Mouse (Mus musculus) T-helper 1 cell (primary cell): Measurements from ENCODE around the gene Myf5.

Experiments used
- in situ Hi-C: fragments of 300-600 bp; cut with MboI, MseI; formaldehyde crosslinking; loops from one replicate; pipeline ENCODE4 v1.15.1; 2025; ENCODE audit warnings: high pct_unique_total_duplicates

Myf5 gene

DNA sequence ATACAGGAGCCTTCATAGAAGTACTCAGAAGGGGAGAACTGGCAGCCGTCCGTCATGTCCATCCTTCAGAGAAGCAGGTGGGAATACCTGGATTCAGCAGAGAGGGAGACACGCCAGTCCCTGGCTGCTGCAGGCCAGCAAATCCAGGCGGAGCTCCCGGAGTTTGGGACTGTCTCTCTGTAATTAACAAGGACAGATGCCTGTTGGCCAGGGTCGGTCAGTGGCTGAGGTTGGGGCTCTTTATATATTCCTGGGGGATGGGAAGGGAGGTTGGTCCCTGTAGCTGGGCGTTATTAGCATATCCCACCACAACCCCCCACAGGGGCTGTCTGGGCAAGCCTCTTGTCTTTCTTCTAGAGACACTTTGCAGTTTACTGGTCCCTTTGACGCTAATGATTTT is at the start of gene Myf5:
Myf5 (minus strand) TSS at position 265 of the 400 bp plus-strand sequence.
- in situ Hi-C loops, result loop anchor here (10.0 kb wide), 1 partner anchor 1611 kb away; no protein-coding TSS in a partner anchor

DNA sequence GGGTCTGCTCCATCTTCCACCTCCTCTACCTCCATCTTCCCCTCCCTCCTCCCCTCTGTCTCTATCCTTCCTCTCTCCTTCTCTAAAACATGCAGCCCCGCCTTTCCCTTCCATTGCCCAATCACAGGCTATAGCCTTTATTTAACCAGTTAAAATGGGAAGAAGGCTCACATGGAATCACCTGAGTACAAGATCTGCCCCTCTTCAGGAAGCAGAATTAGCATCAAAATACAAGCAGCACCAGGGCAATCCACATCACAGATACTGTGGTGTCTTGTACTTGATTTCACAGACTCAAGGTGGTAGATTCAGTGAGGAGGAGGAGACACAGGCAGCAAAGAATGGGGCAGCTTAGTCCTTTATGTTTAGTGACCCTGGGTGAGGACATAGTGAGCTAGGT is 42.8 kb upstream of the Myf5 start:
- in situ Hi-C loops, result no loop called here

DNA sequence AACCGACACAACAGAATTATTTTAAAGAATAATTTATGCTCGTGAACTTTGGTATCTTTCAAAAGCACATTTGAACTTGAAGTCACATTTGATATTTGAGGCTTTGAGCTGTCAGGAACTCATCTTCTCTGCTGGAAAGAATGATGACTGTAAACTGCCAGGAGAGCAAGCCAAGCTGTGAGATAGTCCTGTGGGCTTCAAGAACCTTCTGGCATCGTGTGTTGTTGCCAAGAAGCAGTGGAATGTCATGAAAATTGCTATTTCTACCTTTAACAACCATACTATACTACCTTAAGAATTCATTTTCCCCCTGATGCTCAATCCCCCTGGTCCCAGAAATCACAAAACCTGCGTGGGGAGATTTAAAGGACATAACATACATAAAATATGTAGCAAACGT is 33.3 kb upstream of the Myf5 start:
- in situ Hi-C loops, result no loop called here

DNA sequence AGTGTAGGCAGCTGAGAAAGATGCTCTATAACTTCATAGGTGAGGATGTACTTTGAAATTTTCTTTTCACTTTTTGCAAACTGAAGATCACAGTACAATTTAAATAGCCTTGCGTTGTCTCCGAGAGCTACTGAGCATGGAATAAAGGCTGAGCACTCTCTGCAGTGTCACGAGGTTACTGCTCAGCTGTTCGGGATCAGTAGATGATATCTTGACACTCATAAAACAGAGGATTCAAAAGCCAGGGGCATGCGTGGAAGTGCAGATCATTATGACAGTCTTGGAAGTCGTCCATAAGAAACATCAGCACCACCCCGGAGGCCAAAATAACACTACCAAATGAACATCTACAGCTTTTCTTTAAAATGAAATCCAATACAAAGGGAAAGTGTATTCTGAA is 30.7 kb upstream of the Myf5 start:
- in situ Hi-C loops, result no loop called here

DNA sequence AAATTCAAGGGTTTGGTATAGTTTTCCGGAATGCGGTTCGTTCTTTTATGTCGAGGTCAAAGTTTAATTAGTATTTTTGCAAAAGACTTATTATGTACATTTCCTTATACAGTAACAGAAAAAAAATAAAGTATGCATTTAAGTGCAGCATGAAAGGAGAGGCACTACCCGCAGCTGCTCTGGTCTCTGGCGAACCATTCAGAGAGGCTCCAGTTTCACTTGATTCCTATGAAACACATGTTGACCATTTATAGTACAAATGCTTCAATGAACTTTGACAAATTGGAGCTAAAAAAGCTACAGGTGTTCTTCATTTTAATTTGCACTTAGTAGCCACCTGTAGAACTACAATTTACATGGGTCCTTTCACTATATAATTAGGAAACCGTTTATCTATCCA is 28.8 kb upstream of the Myf5 start:
- in situ Hi-C loops, result no loop called here

DNA sequence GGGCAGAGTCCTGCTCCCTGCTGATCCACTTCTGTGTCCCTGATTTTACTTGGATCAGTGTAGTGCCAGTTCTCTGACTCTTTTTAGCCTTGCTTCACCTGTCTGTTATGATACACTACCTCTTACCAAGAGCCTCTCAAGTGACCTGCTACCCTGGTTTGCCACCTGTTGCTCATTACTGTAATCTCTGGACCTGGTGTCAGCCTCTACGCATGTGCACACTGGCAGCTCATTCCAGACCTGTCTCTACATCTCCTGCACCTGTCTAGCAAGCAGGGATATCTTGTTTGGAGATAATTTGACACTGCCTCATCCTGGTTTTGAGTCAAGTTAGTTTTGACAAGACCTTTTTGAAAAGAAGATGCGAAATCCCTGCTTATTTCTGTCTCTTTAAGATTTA is 20.5 kb upstream of the Myf5 start:
- in situ Hi-C loops, result no loop called here

DNA sequence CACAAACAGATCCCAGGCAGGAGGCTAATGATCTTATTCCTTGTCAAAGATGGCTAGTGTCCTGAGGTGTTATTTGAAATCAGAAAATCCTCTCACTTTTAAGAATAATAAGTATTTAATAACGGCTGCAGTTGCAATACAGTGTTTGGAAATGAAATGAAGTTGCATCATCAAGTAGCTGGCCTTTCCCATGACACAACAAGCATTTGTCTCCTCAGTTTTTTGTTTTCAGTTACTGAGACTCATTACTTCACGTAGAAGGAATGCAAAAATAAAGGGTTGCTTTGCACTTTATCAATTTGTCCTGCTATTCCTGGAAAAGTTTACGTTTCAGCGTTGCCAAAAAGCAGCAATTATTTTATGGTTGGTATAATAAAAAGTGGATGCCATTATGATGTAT is 17.5 kb upstream of the Myf5 start:
- in situ Hi-C loops, result no loop called here

DNA sequence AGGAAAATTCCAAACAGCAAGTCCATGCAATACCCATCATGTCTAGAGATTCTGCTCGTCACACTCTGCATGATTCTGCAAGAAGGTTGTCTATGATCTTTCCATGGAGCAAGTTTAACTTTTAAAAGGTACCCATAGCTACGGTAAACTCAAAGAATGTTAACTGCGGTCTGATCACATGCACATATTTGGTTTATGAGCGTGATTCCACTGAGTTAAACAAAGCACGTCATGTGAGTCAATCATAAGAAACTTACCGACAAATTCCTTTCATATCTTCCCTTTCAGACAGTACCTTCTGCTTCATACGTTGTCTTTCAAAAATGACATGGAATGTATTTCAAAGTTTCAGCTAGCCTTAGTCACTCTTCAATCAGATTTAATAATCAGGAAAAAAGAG is 16.3 kb upstream of the Myf5 start:
- in situ Hi-C loops, result no loop called here

DNA sequence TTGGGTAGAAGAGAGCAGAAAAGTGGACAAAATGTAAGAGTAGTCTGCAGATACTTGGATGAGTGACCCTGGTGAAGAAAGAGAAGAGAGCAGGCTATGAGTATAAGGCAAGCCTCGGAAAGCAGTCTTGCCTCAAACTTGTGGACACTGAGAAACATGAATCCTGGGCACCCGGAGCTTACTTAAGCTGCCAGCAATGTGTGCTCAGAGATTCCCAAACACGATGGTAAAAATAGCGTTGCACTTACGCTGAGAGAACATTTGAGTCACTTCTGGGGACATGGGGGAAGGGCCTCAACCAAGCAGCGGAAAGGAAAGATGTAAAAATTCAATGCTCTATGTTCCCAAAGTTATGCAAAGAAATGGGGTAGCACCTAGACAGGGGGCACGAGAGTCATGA is 13.7 kb upstream of the Myf5 start:
- in situ Hi-C loops, result no loop called here

DNA sequence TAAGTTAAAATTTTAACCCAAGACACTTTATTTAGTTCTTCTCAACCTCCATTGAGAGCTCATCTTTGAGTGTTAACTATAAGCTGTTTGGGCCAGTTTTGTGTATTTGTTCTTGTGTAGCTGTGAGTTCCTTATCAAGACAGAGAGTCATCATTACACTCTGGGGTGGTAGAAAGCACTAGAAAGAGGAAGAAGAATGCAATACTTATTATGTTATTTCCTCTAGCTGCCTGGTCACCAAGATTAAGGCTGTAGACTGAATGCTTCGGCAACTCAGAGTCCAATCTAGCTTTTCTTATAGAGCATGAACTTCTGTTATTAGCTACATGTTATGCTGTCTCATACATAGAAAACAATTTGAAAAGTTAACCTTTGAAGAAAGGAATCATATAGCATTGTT is 10.5 kb upstream of the Myf5 start:
- in situ Hi-C loops, result no loop called here

DNA sequence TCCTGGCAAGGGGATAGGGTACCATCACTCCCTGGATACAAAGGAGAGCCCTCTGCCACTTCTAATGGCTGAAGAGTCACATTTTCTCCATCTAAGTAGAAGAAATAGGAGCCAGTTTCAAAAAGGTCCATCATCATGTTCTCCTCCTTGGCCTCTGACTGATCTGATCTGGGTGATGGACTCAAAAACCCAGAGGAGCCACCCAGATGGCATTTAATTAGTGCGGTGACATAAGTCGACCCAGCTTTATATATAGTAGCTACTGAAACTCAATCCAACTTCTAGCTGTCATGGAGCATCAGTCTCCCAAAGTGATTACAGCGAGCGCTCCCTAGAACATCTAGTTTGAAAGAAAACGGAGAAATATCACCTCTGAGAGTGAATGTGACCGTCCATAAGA is 8.6 kb upstream of the Myf5 start, which contains the start of gene Myf6:
Myf6 (minus strand) TSS at position 170 of the 400 bp plus-strand sequence.
- in situ Hi-C loops, result no loop called here

DNA sequence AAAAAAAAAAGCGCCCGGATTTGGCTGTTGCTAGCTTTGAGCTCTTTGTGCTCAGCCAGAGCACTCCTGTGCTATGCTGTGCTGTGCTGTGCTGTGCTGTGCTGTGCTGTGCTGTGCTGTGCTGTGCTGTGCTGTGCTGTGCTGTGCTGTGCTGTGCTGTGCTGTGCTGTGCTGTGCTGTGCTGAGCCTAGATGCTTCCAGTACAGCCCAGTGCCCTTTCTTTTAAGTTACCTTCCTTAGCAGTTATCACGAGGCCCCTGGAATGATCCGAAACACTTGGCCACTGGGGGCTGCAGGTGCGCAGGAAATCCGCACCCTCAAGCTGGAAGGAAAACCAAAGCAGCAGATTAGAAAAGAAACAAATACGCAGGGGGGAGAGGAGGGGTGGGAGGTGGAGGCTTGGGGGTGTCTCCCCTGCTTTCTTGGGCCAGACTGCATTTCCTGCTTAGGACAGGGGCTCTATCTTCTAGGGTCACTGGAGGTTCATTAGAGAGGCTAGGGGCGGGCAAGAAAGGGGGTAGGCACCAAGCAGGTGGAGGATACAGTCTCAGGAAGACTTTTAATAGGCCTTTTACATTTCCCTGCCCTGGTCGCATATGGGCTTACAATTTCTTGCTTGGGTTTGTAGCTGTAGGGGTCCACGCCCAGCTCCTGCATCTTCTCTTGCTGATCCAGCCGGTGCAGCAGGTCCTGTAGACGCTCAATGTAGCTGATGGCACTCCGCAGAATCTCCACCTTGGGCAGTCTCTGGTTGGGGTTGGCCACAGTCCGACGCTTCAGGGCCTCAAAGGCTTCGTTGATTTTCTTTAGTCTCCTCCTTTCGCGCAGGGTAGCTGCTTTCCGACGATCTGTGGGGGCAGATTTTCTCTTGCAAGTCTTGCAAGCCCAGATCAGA is 7.9 kb upstream of the Myf5 start:
- in situ Hi-C loops, result no loop called here

DNA sequence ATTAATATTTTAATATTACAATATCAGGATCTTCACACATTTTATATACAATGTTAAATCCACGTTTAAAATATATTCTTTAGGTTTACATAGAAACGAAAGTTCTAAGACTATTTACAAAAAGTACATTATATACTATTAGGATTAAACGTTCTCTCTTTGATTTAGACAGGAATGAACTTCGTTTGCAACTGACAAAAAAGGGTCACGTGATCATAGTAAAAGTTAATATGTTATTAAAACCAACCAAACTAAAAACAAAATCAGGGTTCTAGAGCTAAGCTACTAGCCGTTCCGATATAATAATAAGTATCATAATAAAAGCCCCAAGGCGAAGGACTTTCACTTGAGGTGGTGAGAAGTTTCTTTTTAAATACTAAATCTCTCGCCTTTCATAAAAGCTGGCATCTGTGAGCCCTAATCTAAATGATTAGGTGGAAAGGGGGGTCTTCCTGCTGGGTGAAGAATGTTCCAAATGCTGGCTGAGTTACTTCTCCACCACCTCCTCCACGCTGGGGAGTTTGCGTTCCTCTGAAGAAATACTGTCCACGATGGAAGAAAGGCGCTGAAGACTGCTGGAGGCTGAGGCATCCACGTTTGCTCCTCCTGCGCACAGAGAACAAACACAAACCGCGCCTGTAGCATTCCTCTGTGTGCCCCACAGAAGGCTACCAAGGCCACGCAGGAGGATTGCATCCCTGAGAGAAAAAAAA is 7.1 kb upstream of the Myf5 start:
- in situ Hi-C loops, result no loop called here

DNA sequence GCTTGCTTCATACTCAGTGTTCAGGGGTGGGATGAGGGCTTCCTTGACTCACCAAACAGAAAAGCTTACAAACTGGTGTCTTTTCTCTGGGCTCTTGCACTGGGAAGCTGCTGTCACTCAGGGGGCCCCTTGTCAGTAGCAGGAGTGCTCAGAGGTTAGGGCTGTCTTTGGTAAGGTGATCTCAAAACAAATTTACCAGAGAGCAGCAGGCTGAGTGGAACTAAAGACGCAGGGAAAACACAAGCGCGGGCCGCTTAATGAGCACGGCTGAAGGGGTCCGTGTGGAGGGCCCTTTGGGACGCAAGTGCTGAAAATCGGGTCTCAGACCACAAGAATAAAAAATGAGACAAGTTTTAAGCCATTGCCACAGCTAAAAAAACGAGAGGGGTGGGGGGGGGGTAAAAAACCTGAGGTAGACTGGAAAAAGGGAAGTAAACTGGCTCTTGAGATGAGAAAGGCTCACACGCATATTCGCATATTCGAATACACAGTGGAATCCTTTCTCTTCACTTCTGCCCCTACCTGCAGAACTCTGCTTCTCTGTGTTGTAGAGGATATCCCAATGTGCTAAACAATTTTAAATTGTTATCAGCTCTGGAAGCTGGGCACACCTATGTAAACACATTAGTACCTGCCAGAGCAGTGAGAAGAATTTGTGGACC is 2.9 kb upstream of the Myf5 start:
- in situ Hi-C loops, result loop anchor here (10.0 kb wide), 1 partner anchor 1614 kb away; no protein-coding TSS in a partner anchor

DNA sequence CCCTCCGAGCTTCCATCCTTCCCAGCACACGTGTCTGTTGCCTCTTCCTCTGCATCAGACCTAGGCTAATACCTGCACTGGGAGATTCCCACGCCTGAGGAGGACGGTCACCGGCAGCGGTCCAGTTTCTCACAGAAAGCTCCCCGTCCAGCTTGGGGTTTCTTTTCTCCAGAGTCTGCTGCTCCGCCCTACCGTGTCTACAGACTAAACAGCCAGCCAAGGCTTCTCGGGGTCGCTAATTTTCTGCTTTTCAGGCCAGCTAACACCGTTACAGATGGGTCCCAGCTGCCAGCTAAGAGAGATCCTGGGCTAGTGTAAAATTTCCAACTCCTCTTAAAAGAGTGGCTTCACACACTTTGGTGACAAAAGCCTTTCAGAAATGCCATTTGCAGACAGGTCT is 836 bp upstream of the Myf5 start:
- in situ Hi-C loops, result loop anchor here (10.0 kb wide), 1 partner anchor 1612 kb away; no protein-coding TSS in a partner anchor

DNA sequence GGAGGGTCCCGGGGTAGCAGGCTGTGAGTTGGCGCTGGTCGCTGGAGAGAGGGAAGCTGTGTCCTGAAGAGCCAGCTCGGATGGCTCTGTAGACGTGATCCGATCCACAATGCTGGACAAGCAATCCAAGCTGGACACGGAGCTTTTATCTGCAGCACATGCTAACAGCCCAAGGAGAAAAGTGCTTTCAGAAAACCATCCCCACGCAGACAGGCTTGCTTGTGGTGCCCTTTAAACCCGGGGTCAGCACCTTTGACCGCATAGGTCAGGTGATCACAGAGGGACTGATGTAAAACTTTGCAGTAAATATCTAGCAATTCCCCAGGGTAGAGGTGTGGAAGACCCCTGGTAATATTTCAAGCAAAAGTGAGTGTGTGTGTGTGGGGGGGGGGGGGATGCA is 1.9 kb downstream of the Myf5 start:
- in situ Hi-C loops, result loop anchor here (10.0 kb wide), 1 partner anchor 1609 kb away; no protein-coding TSS in a partner anchor

DNA sequence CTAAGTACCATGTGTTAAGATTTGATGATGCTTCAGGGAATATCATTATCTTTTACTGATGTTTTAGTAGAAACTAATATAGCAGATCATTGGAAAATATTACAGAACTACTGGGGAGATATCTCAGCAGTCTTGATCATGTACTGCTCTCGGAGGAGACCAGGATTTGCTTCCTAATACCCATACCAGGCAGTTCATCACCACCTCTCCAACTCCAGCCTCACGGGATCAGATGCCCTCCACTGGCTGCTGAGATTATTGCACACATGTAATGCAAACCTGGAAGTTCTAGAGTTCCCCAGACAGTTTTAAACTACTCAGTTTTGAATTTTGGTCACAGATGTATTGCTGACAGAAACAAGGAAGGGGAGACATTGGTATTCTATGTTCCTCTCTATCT is 12.4 kb downstream of the Myf5 start:
- in situ Hi-C loops, result no loop called here

DNA sequence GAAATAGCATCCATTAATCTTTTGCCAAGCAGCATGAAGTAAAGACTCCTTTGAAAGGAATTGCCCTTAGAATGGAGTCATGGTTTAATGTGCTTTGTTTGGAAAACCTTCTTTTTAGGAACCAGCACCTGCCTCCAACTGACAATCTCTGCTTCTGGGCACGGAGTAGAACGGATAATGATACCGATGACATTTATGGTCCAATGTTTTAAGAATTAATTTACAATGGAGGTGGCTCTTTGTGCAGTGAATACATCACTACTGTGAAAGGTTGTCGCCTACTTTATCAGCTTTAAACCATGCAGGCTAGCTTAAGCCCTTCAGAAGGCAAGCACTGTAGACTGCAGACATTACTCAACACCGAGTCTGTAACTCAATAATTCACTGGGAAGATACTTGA is 14.2 kb downstream of the Myf5 start:
- in situ Hi-C loops, result no loop called here

DNA sequence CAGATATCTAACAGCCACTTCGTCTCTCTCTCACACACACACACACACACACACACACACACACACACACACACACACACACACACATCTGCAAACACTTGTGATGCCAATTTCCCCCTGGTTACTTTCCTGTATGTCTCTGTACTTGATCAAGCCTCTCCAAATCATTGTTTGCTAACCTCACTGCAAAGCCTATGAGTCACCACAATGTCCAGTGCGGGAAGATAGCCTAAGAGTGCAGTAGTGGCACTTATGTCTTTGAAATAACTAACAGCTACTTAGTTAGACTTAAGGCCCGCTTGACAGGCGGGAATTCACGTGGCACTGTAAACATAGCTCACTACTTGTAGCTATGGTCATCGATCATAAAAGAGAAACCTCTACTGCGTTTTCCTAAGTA is 18.1 kb downstream of the Myf5 start:
- in situ Hi-C loops, result no loop called here

DNA sequence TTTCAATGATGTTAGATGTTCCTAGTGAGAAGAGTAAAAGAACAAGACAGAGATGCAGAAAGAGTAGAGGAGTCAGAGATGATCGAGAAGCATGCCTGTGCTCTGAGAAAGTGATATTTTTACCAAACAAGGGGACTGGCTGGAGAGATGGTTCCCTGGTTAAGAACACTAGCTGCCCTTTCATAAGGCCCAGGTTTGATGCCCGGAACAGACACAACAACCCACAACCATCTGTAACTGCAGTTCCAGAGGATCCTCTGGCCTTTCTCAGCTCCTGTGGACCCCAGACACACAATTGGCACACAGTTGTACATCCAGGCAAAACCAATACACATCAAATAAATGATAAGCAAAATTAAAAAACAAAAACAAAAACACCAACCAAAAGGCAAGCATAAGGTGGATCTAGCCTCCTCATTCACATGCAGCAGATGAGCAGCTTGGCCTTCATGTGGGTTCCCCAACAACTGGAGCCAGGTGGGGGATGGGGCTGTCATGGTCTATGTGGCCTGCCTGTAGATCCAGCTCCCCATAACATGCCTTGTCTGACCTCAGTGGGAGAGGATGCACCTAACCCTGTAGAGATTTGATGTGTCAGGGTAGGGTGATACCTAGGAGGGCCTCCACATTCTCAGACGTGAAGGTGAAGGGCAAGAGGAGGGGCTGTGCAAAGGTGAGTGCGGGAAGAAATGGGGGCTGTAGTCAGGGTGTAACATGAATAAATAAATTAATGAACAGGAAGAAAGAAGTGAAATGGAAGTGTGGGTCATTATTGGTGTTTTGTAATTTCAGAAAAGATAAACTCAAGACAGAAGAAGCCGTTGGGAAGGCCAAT is 36.2 kb downstream of the Myf5 start:
- in situ Hi-C loops, result loop anchor here (25.0 kb wide), 1 partner anchor 288 kb away; no protein-coding TSS in a partner anchor

DNA sequence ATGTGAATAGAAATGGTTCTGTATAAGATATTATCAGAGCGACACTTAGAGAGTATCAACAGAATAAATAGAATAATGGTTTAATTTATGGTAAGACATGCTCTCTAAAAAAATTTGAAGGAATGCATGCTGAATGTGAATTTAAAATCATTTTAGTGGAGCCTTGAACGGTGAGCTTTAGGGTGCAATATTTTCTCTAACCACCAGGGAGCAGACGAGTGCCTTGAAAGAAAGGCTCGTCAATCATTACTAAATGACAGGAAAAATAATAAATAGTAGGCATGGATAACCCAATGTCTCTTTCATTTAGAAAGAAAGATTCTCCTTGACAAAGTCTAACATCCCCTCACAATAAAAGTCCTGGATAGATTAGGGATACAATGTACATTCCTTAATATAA is 43.2 kb downstream of the Myf5 start:
- in situ Hi-C loops, result loop anchor here (25.0 kb wide), 1 partner anchor 295 kb away; no protein-coding TSS in a partner anchor
